Mouse (Mus musculus) Muller cell, postnatal 12 days (primary cell): ENCODE data around the gene Ift88.
"Not testable (repeated sequence)": the region's sequence is repeated elsewhere in the genome, so short reads cannot be mapped to it uniquely, and the experiment has no call there.

Experiments used
- DNase-seq: peaks from one replicate; pipeline ENCODE4 v3.0.0-alpha.2; 2015; ENCODE audit errors: inconsistent ontology term

The Ift88 gene

DNA sequence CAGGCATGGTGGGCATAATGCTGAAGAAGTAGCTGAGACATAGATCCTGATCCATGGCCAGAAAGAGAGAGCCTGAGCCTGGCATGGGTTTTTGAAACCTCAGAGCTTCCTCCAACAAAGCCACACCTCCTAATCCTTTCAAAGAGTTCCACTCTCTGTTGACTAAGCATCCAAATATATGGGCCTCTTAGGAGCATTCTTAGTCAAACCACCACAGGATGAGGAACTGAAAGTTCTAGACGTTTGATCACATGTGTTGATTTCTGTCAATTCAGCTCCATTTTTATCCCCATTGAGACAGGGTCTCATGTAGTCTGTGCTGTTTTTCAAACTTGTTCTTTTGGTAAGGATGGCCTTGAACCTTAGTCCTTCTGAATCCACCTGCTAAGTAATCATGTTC lies 28.7 kb downstream of the Ift88 start:
- DNase-seq = no peak

DNA sequence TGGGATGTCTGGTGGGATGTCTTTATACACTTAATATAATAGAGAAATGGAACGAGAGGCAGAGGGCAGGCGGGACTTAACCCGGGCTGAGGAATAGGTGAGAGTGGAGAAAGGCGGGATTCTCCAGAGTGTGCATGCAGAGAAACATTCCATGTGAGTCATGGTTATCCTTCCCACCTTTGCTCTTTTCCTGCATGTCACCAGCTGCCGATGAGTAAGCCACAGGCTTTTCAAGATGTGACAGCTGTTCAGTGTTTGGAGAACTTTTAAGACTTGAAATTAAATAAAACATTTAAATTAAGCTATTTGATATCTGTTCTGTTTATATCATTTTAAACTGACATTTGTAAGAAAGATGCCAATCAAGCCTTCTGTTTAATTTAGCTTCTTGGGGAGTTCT lies 36.0 kb downstream of the Ift88 start:
- DNase-seq = no peak

DNA sequence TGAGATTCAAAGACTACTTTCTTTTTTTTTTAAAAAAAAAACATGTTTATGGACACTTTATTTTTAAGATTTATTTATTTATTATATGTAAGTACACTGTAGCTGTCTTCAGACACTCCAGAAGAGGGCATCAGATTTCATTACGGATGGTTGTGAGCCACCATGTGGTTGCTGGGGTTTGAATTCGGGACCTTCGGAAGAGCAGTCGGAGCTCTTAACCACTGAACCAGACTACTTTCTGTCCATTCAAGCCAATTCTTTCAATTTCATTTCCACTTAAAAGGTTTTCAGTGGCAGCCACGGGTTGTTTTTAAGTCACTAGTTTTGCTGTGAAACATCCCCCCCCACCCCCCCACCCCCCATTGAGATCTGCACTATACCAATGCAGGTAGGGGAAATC lies 36.5 kb downstream of the Ift88 start:
- not testable (repeated sequence) for DNase-seq

DNA sequence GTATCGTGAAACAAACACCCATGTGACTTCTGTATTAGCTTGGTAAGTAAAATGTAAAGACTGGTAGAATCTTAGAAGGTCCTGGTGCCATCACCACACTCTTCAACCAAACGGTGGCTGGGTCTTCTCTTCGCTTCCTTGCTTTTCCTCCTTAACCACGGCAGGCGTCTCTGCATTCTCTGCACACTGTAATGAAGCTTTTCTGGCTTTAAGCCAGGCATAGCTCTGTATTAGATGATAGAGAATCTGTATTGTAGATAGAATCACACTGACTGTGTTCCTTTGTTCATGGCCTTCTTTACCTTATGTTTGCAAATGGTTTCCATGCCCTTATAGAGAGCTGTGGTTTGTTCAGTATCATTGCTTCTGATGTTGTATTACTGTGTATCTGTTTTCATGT lies 39.0 kb downstream of the Ift88 start:
- no peak for DNase-seq

DNA sequence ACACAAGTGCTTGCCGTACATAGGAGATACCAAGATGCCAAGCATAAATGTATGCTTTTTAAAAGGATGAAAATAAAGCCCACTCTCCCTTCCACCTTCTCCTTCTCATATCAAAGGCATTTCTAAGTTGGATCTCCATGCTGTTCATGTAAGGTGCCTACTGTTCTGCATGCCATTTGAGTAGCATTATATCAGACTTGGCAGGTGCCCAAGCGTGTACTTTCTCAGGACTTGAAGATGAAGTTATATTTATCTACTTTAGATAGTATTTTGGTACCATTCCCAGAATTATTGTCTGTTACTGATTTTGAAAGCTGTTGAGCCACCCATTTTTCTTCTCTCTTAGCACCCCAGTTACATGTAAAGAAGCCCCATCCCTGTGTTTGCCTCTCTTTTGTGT lies 51.2 kb downstream of the Ift88 start:
- DNase-seq = no peak

DNA sequence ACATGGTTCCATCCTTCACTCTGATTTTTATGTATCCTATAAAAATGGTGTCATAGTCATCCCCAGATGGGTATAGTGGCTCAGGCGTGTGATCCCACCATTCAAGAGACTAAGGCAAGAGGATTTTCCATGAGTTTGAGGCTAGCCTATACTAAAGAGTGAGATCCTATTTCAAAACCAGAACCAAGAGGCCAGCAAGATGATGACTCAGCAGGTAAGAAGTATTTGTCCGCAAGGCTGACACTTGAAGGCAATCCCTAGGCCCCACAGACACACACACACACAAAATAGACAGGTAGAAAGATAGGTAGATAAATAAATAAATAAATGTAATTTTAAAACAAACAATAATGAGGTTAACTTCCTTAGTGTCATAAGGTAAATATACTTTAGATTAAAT lies 58.4 kb downstream of the Ift88 start:
- DNase-seq = no peak

DNA sequence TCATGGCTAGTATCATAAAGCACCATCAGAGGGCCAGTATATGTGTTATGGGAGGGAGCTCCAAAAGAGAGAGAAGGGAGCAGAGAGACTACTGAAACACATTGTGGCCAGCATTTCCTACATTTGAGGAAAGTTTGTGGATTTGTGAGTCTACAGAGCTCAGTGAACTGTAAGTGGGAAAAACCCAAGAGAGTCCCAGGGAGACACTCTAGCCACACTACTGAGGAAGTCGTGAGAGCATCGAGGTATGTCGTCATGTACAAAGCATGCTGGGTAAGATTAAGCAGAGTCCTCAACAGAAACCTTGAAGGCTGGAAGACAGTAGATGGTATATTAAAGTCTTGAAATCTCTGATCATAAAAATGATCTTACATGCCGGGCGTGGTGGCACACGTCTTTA lies 60.3 kb downstream of the Ift88 start:
- DNase-seq = no peak

DNA sequence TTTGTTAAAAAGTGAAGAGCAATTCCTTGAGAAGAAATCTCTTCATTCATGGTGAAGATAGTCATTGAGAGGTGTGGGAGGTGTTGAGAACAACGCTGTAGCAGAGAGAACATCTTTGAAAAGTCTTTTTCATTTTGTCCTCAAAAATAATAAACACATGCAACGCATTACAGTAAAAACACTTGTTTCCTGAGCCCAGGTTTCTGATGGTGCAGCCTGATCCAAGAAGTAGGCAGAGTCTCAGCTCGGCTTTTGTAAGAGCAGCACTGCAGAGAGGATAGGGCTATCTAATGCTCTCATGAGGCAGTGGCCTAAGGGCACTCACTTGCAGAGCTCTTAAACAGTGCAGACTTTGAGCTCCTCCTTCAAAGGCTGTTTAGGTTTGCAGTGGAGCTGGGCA lies 65.8 kb downstream of the Ift88 start:
- DNase-seq = no peak

DNA sequence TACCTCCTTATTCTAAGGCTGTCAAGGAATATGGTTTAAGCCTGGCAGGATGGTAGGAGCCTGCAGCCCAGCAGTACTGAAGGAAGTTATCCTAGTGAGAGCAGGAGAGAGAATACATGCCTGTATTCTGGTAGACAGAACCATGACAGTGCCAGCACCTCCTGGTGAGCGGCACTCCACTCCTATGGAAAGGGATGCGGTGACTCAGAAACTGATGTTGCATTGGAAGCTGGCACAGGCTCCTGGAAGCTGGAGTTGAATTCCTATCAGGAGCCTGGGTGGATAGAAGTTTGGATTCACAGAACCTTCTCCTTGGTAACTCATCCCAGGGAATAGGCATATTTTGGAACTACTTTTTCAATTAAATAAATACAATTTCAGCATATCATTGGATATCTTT lies 70.0 kb downstream of the Ift88 start:
- DNase-seq = peak; percentile 5

DNA sequence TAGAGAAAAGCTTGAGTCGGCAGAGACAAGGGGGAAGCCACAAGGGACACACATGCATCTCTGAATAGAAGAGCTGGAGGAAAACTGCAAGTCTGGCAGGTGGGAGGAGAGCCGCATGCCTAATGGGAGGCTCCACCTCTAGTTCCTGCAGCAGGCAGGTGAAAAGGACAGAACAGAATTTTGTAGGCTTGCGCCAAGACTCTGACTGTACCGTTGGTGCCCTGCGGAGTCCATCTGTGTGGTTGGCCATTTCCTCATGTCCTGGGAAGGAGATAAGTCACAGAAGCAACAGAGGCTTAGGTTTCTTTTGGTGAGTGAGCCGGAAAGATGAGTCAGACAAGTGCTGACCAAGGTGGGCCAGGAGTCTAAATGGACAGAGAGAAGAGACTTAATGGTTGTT lies 79.9 kb downstream of the Ift88 start:
- no peak for DNase-seq

DNA sequence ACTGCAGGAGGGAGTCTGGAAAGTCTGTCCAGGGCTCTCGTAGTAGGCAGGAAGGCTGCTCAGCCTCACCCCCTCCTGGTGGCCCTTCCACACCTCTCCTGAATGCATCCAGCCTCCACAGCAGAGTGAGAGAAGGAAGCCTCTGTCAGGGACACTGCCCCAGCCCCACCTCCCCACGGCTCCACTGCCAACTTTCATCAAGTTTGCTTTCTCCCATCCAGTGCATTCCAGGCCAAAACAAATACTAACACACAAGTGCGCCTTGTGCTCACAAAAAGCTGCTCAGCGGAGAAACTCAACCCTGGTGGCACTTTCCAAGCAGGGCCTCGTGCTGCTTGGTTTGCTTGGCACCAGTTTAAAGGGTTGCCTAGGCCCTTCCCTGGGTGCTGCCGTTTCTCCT lies 85.7 kb downstream of the Ift88 start:
- DNase-seq = peak; percentile 87

DNA sequence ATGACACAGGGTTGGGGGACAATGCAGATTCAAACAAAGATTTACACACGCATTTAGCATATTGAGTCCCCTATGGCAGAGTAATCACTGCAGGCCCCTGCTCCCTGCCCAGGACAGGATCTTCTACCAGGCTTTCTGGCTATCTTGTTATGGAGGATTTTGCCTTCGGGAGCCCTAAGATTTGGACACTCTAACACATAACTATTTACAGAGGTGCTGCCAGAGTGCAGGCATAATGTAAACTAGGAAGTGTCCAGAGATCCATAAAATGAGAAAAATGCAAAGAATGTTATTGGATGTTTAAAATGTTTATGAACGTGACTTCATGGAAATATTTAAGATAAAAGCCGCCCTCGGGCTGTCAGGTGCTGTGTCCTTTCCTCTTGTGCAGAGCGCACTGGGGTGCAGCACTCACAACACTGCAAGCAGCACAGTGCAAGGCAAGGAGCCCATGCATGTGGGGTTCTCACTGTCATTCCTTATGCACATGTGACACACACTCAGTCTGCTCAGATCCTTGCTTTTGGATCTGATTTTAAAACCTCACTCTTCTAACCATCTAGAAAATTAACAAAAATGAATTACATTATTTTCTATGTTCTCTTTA lies 91.4 kb downstream of the Ift88 start:
- DNase-seq = no peak

DNA sequence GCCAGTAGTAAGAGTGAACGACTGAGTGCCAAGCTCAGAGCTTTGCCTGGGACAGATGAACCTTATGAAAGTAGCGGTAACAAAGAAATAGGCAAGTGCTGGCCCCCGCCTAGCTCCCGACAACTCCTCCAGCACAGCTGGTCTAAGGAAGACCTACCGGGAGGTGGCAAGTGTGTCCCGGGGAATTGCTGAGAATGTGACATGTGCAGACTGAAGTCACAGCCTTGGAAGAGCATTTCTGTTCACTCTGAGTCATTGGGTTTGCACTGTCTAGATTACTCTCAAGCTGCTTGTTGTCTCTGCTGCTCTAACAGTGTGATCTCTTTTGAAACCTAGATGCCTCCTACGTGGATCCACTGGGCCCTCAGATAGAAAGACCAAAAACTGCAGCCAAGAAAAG lies 93.1 kb downstream of the Ift88 start:
- DNase-seq = no peak

DNA sequence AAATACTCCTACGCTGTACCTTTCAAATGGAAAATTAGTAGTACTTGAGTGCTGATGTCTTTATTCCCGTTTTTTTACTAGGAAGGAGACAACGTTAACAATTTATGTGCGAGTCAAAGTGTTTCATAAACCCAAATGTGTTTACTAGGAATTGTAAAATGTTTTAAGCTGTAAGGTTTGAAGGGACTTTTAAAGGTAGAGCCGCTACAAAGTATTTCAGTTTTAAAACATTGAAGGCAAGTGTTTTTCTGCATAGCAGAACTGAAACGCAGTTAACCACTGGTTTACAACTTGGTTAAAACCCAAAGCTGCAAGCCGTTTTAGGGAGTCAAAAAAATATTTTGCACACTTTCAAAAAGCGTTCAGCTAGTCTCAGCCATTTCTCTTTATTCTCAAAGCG lies 99.9 kb downstream of the Ift88 start:
- no peak for DNase-seq

DNA sequence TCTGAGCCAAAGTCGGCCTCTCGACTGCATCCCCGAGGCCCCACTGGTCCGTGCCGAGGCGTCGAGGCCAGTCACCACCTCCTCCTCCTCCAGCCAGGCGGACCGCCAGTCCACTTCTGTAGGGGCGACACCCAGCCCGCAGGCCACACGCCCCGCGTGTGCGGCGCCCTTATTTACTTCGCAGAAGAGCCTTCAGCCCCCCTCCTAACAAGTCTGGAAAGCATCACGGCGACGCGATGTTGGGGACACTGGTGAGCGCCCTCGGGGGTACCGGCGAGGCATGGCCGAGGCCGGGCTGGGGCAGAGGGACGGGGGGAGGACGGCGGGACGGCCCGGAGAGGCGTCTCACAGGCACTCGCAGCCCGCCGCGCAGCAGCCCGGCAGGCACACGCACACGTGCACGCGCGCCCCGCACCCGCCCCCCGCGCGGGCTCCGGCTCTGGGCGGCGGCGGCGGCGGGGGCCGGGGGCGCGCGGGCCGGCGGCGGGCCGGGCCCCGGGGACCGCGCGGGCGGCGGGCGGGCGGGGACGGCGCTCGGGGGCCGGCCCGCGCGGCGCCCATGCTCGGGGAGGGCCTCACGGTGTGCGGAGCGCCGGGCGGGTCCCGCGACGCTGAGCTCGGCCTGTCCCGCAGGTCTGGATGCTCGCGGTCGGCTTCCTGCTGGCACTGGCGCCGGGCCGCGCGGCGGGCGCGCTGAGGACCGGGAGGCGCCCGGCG lies 101.0 kb downstream of the Ift88 start, which contains the start of gene Il17d:
Gene Il17d, plus strand, starts transcription at position 107 of the 717 bp plus-strand sequence.
- DNase-seq = peak; percentile 65

DNA sequence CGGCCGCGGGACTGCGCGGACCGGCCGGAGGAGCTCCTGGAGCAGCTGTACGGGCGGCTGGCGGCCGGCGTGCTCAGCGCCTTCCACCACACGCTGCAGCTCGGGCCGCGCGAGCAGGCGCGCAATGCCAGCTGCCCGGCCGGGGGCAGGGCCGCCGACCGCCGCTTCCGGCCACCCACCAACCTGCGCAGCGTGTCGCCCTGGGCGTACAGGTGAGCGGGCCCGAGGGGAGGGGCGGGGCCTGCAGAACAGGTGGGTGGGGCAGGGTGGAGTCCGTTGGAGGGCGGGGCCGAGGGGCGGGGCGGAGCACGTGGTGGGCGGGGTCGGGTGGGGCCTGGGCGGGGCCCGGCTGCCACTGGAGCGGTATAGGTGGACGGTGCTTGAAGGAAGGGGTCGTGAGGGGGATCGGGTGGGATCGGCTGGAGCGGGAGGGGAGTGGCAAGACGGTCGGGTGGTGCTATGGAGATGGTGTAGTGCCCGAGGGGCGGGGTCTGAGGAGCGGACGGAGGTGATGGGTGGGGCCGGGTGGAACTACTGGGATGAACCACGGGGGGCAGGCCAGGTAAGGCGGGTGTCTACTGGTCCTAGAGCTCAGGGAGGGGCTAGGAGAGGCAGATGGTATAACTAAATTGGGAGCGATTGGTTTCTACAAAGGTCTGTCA lies 101.7 kb downstream of the Ift88 start:
- DNase-seq = peak; percentile 71

DNA sequence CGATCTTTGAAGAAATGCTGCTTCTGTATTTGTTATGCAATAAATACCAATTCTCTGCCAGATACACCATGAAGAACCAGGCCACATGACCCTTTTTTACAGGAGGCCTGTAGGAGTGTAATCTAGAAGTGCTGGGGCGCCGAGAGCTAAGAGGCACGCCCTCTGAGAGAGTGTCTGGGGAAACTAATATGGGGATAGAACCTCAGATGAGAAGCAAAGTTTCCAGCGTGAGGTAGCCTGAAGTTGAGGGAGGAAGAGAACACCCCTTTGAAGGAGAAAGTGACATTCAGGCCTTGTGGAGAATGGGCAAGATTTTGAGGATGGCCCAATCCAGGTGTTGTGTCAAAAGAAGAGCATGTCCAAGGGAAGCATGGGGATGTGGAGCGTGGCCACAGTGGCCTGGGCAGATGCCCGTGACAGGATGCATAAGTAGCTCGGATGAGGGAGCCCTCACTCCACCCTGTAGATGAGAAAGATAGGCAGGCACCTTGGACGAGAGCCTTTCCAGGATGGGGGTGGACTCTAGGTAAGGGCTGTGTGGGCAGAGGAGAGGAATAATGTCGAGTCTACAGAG lies 102.3 kb downstream of the Ift88 start:
- DNase-seq = no peak

DNA sequence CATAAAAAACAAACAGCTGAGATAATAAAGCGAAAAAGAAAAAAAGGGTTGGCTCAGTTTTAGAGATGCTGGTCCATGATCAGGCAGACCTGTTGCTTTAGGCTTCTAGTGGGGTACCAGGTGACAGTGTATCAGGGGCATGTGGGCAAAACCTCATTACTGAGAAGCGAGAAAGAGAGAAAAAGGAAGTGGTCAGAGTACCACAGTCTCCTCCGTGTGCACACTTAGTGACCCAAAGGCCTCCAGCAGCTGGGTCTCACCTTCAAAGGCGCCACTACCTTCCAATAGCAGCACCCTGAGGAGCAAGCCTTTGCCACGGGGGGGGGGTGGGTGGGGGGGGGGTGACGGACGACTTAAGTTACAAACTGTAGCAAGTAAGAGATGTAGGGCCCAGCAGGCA lies 103.3 kb downstream of the Ift88 start:
- DNase-seq = no peak

DNA sequence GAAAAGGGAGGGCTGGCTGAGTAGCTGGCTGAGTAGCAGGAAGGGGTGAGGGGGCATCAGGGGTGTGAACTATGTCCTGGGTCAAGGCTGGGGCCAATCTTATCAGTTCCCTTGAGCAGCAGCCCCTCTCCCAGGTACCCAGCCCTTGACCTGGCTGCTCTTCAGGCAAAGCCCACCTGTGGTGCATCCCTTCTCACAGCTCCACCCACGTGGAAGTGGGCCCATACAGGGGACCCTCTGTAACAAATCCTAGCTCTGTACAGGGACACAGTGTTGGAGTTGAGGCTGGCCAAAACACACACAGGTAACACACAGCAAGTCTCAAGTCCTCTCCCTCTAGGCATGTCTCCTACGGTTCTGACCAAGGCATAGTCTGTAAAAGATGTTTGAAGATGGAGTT lies 103.7 kb downstream of the Ift88 start:
- no peak for DNase-seq

DNA sequence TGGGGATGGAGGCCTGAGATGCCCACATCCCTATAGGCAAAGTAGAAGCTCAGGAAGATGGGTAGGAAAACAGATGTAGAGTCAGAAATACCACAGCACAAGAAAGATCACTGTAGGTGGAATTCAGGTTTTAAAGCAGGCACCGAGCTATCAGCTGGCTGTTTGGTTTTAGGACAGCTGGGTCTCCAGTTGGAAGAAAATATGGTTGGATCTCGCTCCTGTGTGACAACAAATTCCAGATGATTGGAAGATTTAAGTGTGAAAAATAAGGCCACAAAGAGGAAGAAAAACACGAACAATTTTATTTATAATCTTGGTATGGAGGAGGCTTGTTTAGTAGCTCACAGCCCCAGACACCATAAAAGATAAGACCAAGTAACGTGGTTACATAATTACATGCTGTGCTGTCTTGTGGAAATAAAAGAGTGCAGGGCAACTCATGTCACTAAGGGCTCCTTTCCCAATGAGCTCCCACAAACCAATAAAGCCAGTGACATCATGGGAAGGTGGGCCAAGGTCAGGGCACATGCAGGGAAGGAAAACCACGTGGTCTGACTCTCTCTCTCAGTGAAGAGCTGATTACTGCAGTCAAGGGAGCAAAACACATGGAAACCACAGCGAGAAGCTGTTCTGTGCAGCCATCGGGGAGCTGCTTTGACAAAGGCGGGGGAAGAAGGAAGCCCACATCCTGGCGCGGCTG lies 105.4 kb downstream of the Ift88 start:
- peak; percentile 64 for DNase-seq

DNA sequence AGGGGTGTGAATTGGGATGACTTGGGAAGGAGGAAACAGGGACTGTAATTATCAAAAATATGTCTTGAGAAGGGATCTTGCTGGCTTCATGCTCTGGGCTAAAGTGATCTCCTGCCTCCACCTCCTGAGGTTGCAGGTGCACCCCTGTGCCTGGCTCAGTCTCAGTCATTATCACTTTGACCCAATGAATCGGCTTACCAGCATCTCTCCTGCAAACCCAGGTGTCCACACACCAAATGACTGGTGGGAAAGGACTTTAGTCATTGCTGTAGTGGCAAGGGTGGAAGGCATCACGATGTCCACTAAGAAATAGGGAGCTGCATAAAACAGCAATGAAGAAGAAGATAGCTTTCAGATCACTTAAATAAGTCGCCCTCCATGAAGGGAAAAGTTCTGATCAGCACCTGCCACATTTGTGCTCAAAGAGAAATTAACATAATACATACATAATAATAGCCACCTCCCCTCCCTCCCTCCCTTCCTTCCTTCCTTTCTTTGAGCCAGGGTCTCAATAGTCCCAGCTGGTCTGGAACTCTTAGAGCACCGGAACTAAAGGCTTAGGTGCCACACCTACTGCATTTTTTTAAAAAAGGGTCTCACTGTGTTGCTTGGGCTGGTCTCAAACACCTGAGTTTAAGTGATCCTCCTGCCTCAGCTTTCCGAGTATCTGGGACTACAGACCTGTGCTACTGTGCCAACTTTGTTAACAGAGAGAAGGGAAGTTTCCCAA lies 106.1 kb downstream of the Ift88 start:
- no peak for DNase-seq

DNA sequence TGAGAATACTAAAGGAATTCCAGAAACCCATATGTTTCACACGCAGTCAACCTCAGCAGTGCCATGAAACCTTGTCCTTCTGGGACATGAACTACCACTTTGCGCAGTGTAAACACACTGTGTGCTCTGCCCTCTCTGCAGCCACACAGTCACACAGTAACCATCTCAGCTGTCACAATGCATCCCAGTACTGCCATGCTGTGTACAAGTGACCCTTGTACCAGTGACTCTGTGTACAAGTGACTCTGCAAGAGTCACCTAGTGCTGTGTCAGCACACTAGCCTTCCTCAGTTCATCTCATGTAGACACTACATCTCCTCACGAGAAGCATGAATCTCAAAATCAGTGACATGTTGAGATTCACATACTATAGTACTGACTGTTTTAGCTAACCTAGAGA lies 108.7 kb downstream of the Ift88 start:
- no peak for DNase-seq
